ENCODE assay signal across 37 mouse cellular contexts in the genomic region with DNA sequence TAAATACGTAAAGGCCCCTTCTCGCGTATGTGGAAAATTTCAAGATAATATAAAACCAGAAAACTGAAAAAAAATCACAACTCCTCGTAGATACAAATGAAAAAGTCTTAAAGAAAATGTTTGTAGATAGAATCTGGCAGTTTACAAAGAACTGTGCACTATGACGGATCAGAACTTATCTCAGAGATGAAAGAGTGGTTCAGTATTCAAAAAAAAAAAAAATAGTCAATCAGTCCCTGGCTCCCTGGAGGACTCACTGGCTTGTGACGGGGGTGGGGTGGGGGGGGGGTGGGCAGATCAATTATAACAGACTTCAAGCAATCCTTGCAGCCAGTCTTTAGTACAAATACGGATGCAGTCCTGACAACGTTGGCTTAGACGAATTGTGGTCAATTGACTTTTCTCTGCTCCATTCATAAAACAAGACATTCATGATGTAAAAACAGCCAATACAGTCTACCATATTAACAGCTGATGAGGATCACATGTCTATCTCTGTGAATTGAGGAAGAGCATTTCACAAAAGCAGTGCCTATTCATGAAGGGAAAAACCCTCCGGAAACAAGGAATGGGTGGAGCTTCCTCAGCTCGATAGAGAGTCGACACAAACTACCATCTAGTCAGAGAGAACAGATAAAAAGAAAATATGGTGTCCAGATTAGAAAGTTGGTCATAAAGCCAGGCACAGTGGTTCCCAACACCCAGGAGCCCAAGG. TPM values are rescaled to one million over a fixed set of nuclear protein-coding genes. Genes with fewer than 3 reads are reported as not detected.
A peak's percentile ranks its signal among the peaks of the same experiment; 100 is the strongest.
DNase-seq lines count a peak whose midpoint lies in the region; ATAC-seq and TF ChIP-seq lines count a peak whose summit lies in the region.
"Had no signal": no experiment of that assay in that cellular context is flagged by ENCODE, and none has a peak within 500 bp of the region (broad histone marks: within the 10 kb centered on the region; RNA-seq: fewer than 3 reads in every experiment).

No protein-coding gene starts in this region.

- TF ChIP-seq POLR2A in liver, adult 2 months (IDR thresholded peaks at IDR 0.05; ENCODE audit: extremely low read depth, insufficient read depth, low read length), result no peak
- no peak for TF ChIP-seq POLR2A in CH12.LX (IDR thresholded peaks at IDR 0.05; ENCODE audit: low read depth, low read length)

- H3K79me2 ChIP-seq in liver, adult 2 months (ENCODE audit: control insufficient read depth, insufficient read depth, low read length), result no peaks in the 10 kb centered on the region
- no peaks in the 10 kb centered on the region for H3K79me2 ChIP-seq in CH12.LX (replicated peaks; ENCODE audit: control insufficient read depth, extremely low read depth, insufficient read depth, poor library complexity, severe bottlenecking)

- in situ Hi-C loops in CH12.LX (cut with MboI; ENCODE audit: low pct_ligation_motif_present, low pct_unique_long_range_greater_than_20kb, low sequenced_read_pairs), result loop anchor here (10.0 kb wide), 1 partner anchor 145 kb away; no protein-coding TSS in a partner anchor

- dilution Hi-C loops in CH12.LX (cut with MboI; ENCODE audit: extremely low pct_ligation_motif_present, extremely low pct_unique_long_range_greater_than_20kb, low sequenced_read_pairs), result no loop called here

- 79% methylated on average over 12 of the region's 12 CpGs for WGBS in liver, adult 2 months
- 64% methylated on average over 12 of the region's 12 CpGs for WGBS in liver, embryonic 11.5 days

- H3K36me3 ChIP-seq in liver, adult 2 months (ENCODE audit: control insufficient read depth, insufficient read depth, low read length), result no peaks in the 10 kb centered on the region
- no peaks in the 10 kb centered on the region for H3K36me3 ChIP-seq in liver, embryonic 11.5 days (ENCODE audit: control insufficient read depth, insufficient read depth, low read length)
- no peaks in the 10 kb centered on the region for H3K36me3 ChIP-seq in CH12.LX (replicated peaks in 1 of 2; ENCODE audit: control insufficient read depth in 1 of 2, insufficient read depth in 1 of 2, low read length in 1 of 2)
- H3K36me3 ChIP-seq: heart, embryonic 10.5 days; heart, embryonic 15.5 days; hindbrain, embryonic 13.5 days; neural tube, embryonic 15.5 days had no signal

- H3K4me1 ChIP-seq in liver, adult 2 months (ENCODE audit: control insufficient read depth, insufficient read depth, low read length), result no peaks in the 10 kb centered on the region
- H3K4me1 ChIP-seq in liver, embryonic 11.5 days (replicated peaks; ENCODE audit: control insufficient read depth, insufficient read depth, low read length), result no peaks in the 10 kb centered on the region
- H3K4me1 ChIP-seq in CH12.LX (ENCODE audit: control insufficient read depth in 1 of 2, insufficient read depth in 2 of 2), result peaks cover 8 to 52% of the 10 kb centered on the region in 2 experiments
- H3K4me1 ChIP-seq: forebrain, embryonic 13.5 days; heart, embryonic 10.5 days; hindbrain, embryonic 13.5 days; neural tube, embryonic 15.5 days had no signal

- peak; percentile 12 for DNase-seq in liver, adult 2 months (ENCODE audit: extremely low read depth, low read depth, low spot score)
- no peak for DNase-seq in liver, embryonic 11.5 days (ENCODE audit: low spot score)
- DNase-seq in CH12.LX (ENCODE audit: extremely low read depth), result peak; percentile 95
- DNase-seq in cerebellum, adult 8-10 months, result no peak
- DNase-seq in lung, adult 18-20 months, result no peak
- DNase-seq in thymus, postnatal 4 days, result no peak
- DNase-seq: adrenal gland, adult 2 months; adrenal gland, postnatal 36 days; cerebellum, adult 9-11 months; gastrocnemius, postnatal 14 days; heart, adult 11 months; kidney, adult 11 months; kidney, postnatal 25 days; left cerebral cortex, postnatal 4 days; lung, embryonic 14.5 days; midbrain, embryonic 14.5 days; right cerebral cortex, postnatal 25 days; thymus, adult 18-20 months; thymus, postnatal 25 days had no signal

- peak; percentile 48 for TF ChIP-seq EP300 in CH12.LX (IDR thresholded peaks at IDR 0.05; ENCODE audit: low read length)

- no peak for ATAC-seq in liver, embryonic 11.5 days (replicated peaks; ENCODE audit: low FRiP score)
- ATAC-seq in granulocyte monocyte progenitor cell, adult 5-6 weeks (replicated peaks; ENCODE audit: poor library complexity, severe bottlenecking), result peak; percentile 63
- 0 out of 2 replicates have a peak, but pooled peaks have one; percentile 33 for ATAC-seq in neutrophil, adult 5-6 weeks (ENCODE audit: extremely low read depth, insufficient number of reproducible peaks, low FRiP score, poor library complexity, severe bottlenecking)
- ATAC-seq: forebrain, embryonic 13.5 days; inflammation-experienced regulatory T-cells, adult 6 months had no signal

- H3K9ac ChIP-seq in liver, adult 2 months (ENCODE audit: low read depth, low read length), result no peak overlapping the region
- H3K9ac ChIP-seq in liver, embryonic 11.5 days (ENCODE audit: low read depth, low read length), result no peak overlapping the region
- peak overlapping the region; percentile 67 for H3K9ac ChIP-seq in CH12.LX (ENCODE audit: insufficient read depth, low read depth)
- H3K9ac ChIP-seq: forebrain, embryonic 13.5 days; heart, embryonic 15.5 days; hindbrain, embryonic 13.5 days; liver, embryonic 14.5 days; lung, embryonic 14.5 days; neural tube, embryonic 15.5 days had no signal

- TF ChIP-seq CTCF in liver, adult 2 months (IDR thresholded peaks at IDR 0.05; ENCODE audit: low read depth, low read length), result no peak
- TF ChIP-seq CTCF in CH12.LX (conservative IDR thresholded peaks at IDR 0.05 in 1 of 2, IDR thresholded peaks at IDR 0.05 in 1 of 2; ENCODE audit: low read depth in 2 of 2, low read length in 2 of 2), result no peak

- H3K9me3 ChIP-seq in liver, embryonic 11.5 days (ENCODE audit: control insufficient read depth, low read length), result 0 out of 2 replicates have a peak, but pooled peaks cover 3% of the 10 kb centered on the region
- H3K9me3 ChIP-seq in CH12.LX (replicated peaks; ENCODE audit: low read length), result peaks cover 5% of the 10 kb centered on the region
- H3K9me3 ChIP-seq: forebrain, embryonic 13.5 days; heart, embryonic 10.5 days; heart, embryonic 15.5 days; hindbrain, embryonic 13.5 days; neural tube, embryonic 15.5 days had no signal

- H3K4me3 ChIP-seq in liver, adult 2 months (ENCODE audit: insufficient read depth, low read depth, low read length), result no peak overlapping the region
- no peak overlapping the region for H3K4me3 ChIP-seq in liver, embryonic 11.5 days (ENCODE audit: low read depth, low read length)
- peak overlapping the region in 1 of 3 experiments; percentile 29 for H3K4me3 ChIP-seq in CH12.LX (replicated peaks in 1 of 3; ENCODE audit: low read depth in 2 of 3, low read length in 2 of 3, poor library complexity in 1 of 3)
- H3K4me3 ChIP-seq: erythroblast, embryonic 14.5 days; forebrain, embryonic 13.5 days; heart, embryonic 10.5 days; heart, embryonic 15.5 days; hindbrain, embryonic 13.5 days; layer of hippocampus, adult 2 months; left cerebral cortex, adult 2 months; neural tube, embryonic 15.5 days had no signal

- H3K27ac ChIP-seq in liver, adult 2 months (replicated peaks; ENCODE audit: insufficient read depth, low read depth, low read length), result no peak overlapping the region
- no peak overlapping the region for H3K27ac ChIP-seq in liver, embryonic 11.5 days (ENCODE audit: low read depth, low read length)
- peak overlapping the region; percentile 59; the same call in 1 of the 2 replicates for H3K27ac ChIP-seq in CH12.LX (ENCODE audit: insufficient read depth, low read depth)
- H3K27ac ChIP-seq: forebrain, embryonic 13.5 days; heart, embryonic 10.5 days; heart, embryonic 15.5 days; hindbrain, embryonic 13.5 days; layer of hippocampus, adult 2 months; left cerebral cortex, adult 2 months; liver, embryonic 14.5 days; neural tube, embryonic 15.5 days; stomach, postnatal 0 days had no signal

- no peak overlapping the region for H3K4me2 ChIP-seq in liver, embryonic 11.5 days
- H3K4me2 ChIP-seq in CH12.LX (ENCODE audit: insufficient read depth, low read depth, poor library complexity, severe bottlenecking), result peak overlapping the region; percentile 76
- H3K4me2 ChIP-seq: forebrain, embryonic 13.5 days; heart, embryonic 15.5 days; hindbrain, embryonic 13.5 days; lung, embryonic 14.5 days; neural tube, embryonic 15.5 days had no signal

- H3K27me3 ChIP-seq in liver, adult 2 months (ENCODE audit: control insufficient read depth, insufficient read depth, low read length), result peaks cover 2% of the 10 kb centered on the region; the same call in 1 of the 2 replicates
- H3K27me3 ChIP-seq in liver, embryonic 11.5 days (replicated peaks; ENCODE audit: control insufficient read depth, insufficient read depth, low read length), result peaks cover 4% of the 10 kb centered on the region; the same call in 1 of the 2 replicates
- no peaks in the 10 kb centered on the region for H3K27me3 ChIP-seq in CH12.LX (replicated peaks)

- no peak for TF ChIP-seq RAD21 in CH12.LX (IDR thresholded peaks at IDR 0.05; ENCODE audit: low read depth, low read length)

RNA-seq across cellular contexts. Expression of a gene that starts 16.3 kb away (rescaled TPM):
- total RNA-seq in liver, adult 2 months (2014; rRNA removed), result not detected in 2 replicates
- 0.04 TPM in 1 of 2 replicates, not detected in the other for polyA plus RNA-seq in liver, adult 2 months (2012; rRNA removed)
- polyA plus RNA-seq in liver, embryonic 11.5 days (2014; fragmentation: Nextera tagmentation; extraction: Ambion mirVana), result not detected in 2 replicates
- total RNA-seq in CH12.LX (2012; rRNA removed) (not detected in 2 replicates), CH12.LX (2014; rRNA removed) (not detected in 2 replicates)
- not detected in 2 replicates for polyA plus RNA-seq in CH12.LX (2012; ENCODE audit: insufficient read length, low read depth)
- not detected in 2 replicates for total RNA-seq in granulocyte monocyte progenitor cell, adult 5-6 weeks (2014; fragmentation: Nextera tagmentation)
- total RNA-seq in granulocyte monocyte progenitor cell, adult 5-6 weeks (2017), result 0.26 TPM in 1 of 2 replicates, not detected in the other
- total RNA-seq in neutrophil, adult 5-6 weeks (2017), result not detected in 2 replicates
- total RNA-seq: adrenal gland, adult 2 months; adrenal gland, postnatal 36 days; gastrocnemius, postnatal 14 days; heart, postnatal 25 days; layer of hippocampus, adult 2 months; layer of hippocampus, postnatal 14 days; left cerebral cortex, adult 2 months; left cerebral cortex, postnatal 4 days had no signal
- polyA plus RNA-seq: cortical plate, adult 2 months; erythroblast, embryonic 14.5 days; forebrain, embryonic 13.5 days; heart, embryonic 15.5 days; hindbrain, embryonic 13.5 days; inflammation-experienced regulatory T-cells, adult 6 months; kidney, embryonic 14.5 days; limb, embryonic 14.5 days; lung, embryonic 14.5 days; midbrain, embryonic 14.5 days; neural tube, embryonic 15.5 days had no signal

RNA-seq across cellular contexts. Expression of a gene that starts 29.5 kb away (rescaled TPM):
- 4.0 and 4.6 TPM in 2 replicates for total RNA-seq in liver, adult 2 months (2014; rRNA removed)
- 3.3 and 4.5 TPM in 2 replicates for polyA plus RNA-seq in liver, adult 2 months (2012; rRNA removed)
- polyA plus RNA-seq in liver, embryonic 11.5 days (2014; fragmentation: Nextera tagmentation; extraction: Ambion mirVana), result 14.1 and 14.7 TPM in 2 replicates
- total RNA-seq in CH12.LX (2012; rRNA removed), result 17.5 and 18.8 TPM in 2 replicates
- 24.1 and 27.0 TPM in 2 replicates for total RNA-seq in CH12.LX (2014; rRNA removed)
- polyA plus RNA-seq in CH12.LX (2012; ENCODE audit: insufficient read length, low read depth), result 10.9 and 15.4 TPM in 2 replicates
- 11.1 and 13.3 TPM in 2 replicates for total RNA-seq in granulocyte monocyte progenitor cell, adult 5-6 weeks (2014; fragmentation: Nextera tagmentation)
- total RNA-seq in granulocyte monocyte progenitor cell, adult 5-6 weeks (2017), result 11.8 and 12.7 TPM in 2 replicates
- 10.1 and 13.2 TPM in 2 replicates for total RNA-seq in neutrophil, adult 5-6 weeks (2017)

RNA-seq across cellular contexts. Expression of a gene that starts 53.6 kb away (rescaled TPM):
- not detected in 2 replicates for total RNA-seq in liver, adult 2 months (2014; rRNA removed)
- polyA plus RNA-seq in liver, adult 2 months (2012; rRNA removed), result not detected in 2 replicates
- 206 and 233 TPM in 2 replicates for polyA plus RNA-seq in liver, embryonic 11.5 days (2014; fragmentation: Nextera tagmentation; extraction: Ambion mirVana)
- total RNA-seq in CH12.LX (2012; rRNA removed) (0.04 TPM in 1 of 2 replicates, not detected in the other), CH12.LX (2014; rRNA removed) (0.09 TPM in 1 of 2 replicates, not detected in the other)
- 0.11 TPM in 1 of 2 replicates, not detected in the other for polyA plus RNA-seq in CH12.LX (2012; ENCODE audit: insufficient read length, low read depth)
- total RNA-seq in granulocyte monocyte progenitor cell, adult 5-6 weeks (2014; fragmentation: Nextera tagmentation), result 0.45 and 1.2 TPM in 2 replicates
- 2.2 and 3.0 TPM in 2 replicates for total RNA-seq in granulocyte monocyte progenitor cell, adult 5-6 weeks (2017)
- 0.47 and 0.74 TPM in 2 replicates for total RNA-seq in neutrophil, adult 5-6 weeks (2017)
- total RNA-seq: adrenal gland, adult 2 months; gastrocnemius, postnatal 14 days; layer of hippocampus, adult 2 months; layer of hippocampus, postnatal 14 days; left cerebral cortex, adult 2 months; left cerebral cortex, postnatal 4 days had no signal
- polyA plus RNA-seq: adrenal gland, adult 2 months; cortical plate, adult 2 months had no signal

Comparison
In these comparisons a context has a peak if more than half of its experiments do, and no peak if none do; other contexts are left out.
1. DNase-seq: peak in liver, adult 2 months (single experiment) and CH12.LX (single experiment); none in liver, embryonic 11.5 days (single experiment), cerebellum, adult 8-10 months (single experiment), lung, adult 18-20 months (0 of 2) and thymus, postnatal 4 days (single experiment).